Mouse (Mus musculus): ENCODE results near the gene Man2a1.

Gene Man2a1

DNA sequence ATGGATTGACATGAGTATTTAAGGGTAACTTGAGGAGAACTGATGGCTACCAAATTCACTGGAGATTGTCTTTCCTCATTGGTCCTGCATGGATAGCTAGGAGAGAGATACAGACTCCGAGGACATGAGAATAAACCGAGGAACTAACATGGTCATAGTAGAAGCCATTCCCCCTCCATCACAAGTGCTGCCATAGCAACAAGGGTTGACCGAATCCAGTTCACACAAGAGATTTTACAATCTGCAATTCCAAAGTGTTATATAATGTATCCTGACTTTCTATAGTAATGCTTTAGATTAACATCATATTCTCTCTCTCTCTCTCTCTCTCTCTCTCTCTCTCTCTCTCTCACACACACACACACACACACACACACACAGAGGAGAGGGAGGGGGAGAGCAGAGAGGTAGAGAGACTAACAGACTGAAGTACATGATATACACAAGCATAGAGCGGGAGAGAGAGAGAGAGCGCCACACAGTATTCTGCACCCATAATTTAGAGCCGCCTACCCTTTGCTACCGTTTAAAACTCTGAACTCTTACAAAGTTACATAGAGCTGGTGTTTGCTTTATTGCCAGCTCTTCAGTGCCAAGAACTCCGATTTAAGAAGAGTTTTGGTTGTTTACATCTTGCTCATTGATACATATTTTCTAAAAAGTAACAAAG is 37.5 kb downstream of the Man2a1 start:
- DNase-seq = no peak

DNA sequence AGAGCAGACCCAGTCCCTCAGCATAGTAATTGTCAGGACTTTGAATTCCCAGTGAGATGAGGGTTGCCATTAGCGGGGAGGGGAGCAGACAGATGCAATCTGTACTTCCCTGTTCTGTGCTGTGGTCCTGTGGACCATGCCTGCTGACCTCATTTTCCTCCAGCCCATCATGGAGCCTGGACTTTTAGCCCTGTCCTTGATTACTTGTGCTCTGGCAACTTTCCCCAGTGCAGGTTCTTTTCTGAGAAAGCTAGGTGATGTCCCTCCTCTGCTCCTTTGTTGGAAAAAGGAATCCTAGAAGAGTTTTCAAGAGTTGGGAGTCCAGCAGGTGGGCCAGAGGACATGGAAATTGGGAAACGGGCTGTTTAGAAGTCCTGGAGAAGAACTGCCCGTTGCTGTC is 40.8 kb downstream of the Man2a1 start:
- DNase-seq = no peak

DNA sequence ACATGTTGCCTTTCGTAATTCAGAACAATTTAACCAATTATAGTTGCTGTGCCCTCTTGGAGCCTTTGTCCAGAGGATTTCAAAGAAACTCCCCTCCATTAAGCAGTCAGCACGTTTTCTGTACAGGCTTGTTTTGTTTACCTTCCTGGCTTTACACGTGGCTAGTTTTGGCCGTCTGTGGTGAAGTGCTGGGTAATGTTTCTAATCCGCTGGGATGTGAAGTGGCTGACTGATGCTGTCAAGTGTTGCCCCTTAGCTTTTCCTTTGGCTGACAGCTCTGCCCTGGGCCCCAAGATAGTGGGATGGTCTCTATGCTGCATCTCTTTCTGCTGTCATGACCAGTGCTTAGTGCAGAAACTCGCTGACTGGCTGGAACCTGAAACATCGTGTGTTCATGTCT is 43.1 kb downstream of the Man2a1 start:
- DNase-seq = no peak

DNA sequence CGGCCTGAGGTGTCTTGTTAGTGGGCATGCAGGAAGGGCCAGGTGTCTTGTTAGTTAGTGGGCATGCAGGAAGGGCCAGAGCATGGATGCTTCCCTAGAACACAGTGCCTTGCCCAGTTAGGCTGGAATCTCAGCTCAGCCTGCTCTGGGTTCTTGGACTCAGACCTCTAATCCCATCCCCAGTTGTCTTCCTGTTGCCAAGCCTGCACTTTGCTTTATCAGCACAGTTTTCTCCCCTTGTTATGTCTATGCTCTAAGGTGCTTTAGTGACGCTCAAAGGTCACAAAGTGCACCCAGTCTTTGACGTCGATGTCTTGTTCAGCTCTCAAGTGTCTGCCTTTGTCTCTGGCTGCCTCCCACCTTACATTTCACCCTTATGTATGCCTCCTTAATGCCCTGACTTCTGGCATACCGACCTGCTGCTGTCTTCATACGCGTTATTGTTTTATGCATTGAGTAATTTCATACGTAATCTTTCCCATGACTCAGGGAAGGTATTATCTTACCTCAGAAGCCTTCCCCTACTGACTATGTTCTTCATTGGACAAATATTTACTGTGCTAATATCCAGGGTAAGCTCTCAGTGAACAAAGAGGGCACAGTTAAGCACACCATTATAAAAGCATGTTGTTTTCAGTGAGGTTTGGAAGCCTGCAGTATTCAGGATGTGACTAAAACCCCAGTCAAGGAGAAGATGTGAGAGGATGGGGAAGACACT is 44.5 kb downstream of the Man2a1 start:
- no peak for DNase-seq

DNA sequence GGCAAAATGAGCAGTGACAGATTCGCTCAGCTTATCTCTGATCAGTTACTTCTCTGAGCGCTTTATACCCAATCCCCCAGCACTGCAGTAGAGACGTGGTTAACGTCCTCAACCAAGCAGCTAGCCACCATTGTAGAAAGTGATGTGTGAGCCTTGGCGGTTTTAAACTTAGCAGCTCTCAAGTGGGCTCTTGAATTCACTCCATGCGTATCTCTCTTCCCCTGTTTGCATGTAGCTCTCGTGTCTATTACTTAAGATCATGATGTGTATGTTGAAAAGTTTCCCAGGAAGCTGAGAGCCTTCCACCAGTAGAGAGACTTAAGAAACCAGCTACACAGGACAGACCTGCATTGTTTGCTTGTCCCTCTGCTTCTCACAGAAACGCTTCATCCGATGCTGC is 46.9 kb downstream of the Man2a1 start:
- DNase-seq = no peak

DNA sequence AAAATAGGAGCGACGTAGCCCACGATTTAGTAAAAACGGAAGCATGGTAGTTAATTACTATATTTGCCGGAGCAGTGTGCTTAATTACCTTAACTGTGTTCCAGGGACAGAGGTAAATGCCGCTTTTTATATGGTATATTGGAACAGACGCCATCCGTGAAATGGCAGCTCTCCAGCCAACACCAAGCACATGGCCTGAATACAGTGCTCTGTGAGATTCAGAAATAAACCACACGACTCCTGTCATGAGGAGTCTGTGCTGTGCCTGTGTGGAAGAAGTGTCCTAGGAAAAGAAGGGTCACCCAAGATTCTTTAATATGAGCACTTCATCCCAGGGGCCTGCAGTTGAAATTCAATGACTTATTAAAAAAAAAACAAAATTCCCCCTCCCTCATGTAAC is 50.2 kb downstream of the Man2a1 start:
- no peak for DNase-seq

DNA sequence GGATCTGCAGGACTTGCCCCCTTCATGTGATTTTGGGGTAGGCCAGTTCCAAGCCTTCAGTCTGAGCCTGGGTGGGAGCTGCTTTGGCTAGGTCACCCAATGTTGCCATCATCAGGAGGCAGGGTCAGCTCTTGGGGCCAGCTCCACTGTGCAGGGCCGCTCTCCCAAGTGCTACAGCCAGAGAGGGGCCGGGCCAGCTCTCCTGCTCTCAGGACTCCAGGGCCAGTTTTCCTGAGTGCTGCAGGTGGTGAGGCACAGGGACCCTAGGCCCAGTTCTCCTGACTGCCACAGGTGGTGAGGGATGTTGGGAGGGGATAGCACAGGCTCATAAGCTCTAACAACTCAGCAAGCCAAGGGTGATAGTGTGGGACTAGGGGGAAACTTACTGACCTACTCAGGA is 53.1 kb downstream of the Man2a1 start:
- DNase-seq = no peak

DNA sequence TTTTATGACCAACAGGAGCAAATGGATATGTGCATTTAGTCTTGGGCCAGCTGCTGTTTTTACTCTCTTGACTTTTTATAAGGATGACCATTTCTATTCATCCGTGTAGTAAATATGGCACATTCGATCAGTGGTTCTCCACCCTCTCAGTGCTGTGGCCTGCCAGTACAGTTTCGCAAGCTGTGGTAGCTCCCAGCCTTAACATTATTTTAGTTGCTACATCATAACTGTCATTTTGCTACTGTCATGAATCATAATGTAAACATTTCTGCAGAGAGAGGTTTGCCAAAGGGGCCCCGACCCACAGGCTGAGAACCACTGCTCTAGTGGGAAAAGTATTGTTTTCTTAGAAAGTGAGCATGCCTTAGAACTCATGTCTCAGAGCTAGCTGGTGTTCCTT is 59.1 kb downstream of the Man2a1 start:
- no peak for DNase-seq

DNA sequence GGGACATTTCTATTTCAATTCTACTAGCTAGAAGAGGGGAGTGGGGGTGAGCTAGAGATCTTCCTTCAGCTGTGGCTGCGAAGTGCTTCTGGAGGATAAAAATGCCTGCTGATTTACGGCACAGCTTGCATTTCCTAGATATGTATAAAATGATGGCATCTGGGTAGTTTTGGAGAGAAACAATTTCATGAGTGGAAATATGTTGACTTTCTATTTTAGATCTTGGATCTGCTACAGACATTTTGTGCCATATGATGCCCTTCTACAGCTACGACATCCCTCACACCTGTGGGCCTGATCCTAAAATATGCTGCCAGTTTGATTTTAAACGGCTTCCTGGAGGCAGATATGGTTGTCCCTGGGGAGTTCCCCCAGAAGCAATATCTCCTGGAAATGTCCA is 66.0 kb downstream of the Man2a1 start:
- no peak for DNase-seq

DNA sequence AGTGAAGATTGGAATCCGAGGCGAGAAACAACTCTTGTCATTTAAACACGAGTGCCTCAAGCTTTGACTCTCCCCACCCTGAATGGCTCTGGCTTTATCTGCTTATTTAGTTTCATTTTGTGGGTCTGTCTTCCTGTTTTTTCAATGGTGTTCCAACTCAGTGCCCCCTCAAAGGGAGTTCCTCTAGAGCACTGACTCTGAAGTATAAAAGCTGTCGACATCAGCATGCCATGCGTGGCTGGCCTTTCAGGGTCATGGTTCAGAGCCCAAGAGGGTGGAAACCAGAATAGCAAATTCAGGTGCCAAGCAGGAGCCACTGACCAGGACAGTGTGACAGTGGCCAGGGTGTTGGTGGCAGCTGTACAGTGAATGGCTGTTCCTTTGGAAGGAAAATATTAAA is 68.0 kb downstream of the Man2a1 start:
- DNase-seq = peak; percentile 73 to 78

DNA sequence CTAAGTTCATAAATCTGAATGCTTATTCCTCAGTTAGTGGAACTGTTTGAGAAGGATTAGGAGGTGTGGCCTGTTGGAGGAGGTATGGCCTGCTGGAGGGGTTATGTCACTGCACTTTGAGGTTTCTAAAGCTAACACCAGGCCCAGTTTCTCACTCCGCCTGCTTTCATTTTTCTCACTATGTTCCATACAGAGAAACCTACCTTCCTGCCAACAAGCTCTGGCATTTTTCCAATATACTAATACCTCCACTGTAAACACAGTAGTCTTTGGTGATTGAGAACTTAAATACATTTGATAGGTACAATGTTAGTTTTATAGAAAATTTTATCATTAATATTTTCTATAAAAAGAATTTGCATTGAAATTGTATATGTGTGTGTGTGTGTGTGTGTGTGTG is 73.9 kb downstream of the Man2a1 start:
- DNase-seq = peak; percentile 9 to 13

DNA sequence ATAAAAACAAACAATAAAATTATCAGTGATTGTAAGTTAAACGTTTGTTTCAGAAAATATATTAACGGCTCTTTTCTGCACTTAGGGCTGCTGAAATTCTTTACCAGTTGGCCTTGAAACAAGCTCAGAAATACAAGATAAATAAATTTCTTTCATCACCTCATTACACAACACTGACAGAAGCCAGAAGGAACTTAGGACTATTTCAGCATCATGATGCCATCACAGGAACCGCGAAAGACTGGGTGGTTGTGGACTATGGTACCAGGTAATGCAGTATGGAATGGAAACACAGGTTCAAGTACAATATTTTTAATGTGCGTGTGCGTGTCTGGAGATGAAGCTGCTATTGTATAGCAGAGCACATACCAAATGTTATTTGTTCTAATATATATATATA is 74.4 kb downstream of the Man2a1 start:
- no peak for DNase-seq

DNA sequence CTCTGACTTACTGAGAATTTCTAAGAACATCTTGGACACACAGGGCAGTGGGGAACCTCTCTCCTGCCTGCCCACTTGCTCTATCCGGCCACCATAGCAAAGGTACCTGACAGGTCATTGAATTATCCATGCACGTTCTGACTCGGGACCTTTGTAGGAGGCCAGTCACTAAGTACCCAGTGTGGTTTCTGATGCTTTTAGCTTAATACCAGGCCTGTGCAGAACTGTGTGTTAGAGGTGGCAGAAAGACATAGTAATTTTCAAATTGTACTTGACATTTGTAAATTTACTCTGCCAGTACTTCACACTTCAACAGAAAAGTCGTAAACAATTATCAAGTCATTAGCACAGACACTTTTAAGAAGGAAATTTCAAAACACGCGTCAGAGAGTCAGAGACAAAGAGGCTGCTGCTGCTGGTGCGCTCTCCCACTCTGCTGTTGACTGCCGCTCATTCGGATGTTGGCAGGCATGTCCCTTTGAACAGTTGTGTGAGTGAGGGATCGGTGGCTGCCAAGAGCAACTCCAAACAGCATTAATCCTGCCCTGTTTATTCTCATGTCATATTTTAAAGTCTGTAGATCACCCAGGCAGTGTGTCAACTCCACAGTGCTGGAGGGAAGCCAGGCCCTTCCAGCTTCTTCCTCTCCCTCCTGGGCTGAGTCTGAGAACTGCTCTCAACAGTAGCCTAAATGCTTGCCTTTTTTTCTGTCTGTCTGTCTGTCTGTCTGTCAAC is 76.4 kb downstream of the Man2a1 start:
- DNase-seq = no peak

DNA sequence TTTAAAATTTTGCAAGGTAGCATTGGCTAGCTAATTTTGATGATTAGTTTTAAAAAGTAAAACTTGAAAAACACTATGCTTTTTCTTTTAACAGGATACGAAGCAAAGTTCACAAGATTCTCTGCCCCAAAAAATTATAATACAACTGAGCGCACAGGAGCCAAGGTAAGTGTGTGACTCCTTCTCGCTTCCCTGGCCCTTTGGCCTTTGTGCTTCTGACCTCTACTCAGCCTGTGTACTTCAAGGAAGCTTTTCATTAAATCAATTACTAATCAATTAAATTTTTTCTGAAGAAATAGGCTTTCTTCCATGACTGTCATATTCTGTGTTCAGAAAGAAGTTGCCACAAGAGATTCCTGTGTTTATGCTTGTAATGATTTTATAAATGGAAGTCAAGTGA is 80.9 kb downstream of the Man2a1 start:
- DNase-seq = no peak

DNA sequence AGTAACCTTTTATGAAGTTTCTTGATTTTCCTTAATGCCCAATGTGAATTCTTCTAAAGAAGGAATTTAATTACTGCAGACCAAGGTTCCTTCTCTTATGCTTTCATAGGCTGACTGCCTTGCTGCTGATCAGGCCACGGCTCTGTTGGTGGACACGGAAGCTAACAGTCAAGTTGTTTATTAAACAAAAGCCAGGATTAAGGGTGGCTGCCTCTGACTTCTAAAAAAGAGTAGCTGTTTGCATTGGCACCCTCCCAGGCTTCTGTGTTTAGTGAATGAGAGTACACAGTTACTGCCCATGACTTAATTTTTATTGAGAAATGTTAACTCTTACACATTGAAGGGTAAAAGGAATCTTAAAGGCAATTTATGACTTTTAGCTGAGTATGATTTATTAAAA is 81.4 kb downstream of the Man2a1 start:
- no peak for DNase-seq

DNA sequence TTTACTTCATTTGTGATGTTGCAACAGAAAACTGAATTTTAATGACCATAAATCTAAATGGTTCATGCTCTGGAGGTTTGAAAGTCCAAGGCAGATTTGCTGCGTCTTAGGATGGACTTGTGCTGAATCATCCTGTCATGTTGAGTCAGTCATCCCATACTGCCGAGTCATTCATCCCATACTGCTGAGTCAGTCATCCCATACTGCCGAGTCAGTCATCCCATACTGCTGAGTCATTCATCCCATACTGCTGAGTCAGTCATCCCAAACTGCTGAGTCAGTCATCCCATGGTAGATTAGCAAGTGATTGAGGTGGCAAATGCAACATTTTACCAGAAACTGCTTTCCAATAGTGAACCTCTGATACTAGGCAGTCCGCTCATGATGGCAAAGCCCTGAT is 83.6 kb downstream of the Man2a1 start:
- DNase-seq = no peak

DNA sequence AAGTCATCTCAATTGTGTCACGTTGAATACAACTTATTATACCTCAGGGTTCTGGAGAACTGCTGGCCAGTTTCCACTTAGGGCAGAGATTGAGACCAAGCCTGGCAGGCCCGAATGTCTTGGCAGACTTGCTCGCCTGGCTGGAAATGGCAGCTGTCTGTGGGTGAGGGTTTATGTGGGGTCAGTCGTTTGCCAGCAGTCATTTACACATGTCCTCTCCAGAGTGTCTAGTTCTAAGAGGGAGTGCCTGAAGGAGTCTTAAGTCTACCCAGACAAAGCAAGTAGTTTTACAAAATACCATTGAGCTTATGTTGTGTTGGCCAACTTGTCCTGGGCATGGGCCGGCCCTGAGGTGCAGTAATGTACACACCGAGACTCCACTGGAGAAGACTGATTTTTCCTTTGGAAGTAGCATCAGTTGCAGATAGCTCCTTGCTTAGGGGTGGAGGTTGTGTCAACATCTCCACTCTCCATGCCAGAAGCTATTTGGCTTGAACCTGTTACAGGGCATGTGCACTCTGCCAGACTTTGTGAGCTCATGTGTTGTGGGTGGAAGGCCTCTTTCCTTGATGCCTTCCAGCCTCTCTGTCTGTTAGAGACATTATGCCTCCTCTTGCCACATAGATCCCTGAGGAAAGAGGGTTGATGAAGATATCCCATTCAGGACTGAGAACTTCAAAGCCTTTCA is 84.8 kb downstream of the Man2a1 start:
- DNase-seq = no peak

DNA sequence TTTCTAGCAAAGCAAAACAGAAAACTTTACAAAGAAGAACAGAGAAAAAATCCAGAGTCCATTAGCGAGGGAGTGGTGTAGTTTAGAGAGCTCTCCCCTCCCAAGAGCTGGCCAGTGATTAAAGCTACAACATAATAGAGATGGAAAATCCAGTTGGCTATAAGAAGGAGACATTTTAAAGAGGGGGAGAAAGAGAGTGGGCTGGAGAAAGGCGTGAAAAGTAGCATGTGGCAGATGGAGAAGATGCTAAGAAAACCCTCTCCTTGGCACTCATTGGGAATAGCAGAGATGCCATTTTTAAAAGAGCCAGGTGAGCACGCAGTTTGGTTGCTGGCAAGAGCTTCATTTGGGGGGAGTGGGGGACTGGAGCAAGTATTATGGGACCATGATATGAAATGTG is 89.1 kb downstream of the Man2a1 start:
- DNase-seq = no peak

DNA sequence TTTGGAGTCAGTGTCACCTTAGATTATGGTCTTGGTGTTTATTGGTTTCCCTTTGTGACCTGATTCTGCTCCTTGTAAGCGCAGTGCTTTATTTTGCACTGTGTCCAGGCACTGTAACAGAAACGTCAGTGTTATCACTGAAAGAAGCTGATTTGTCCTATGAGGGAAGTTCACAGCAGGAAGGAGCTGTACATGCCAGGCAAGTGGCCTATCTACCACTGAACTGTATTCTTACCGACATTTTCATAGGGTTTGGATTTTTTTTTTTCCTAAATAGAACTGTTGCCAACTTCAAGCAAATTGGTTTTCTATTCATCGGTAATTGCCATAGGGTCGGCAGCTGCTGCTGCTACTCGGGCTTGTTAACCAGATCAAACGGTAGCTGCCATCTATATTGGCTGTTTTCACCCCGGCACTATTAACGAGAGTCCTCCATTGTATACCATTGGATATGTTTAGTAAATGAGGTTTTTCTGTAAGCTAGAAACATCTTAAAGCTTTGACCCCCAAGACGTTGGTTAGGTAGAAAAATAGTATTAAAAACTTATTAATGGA is 96.8 kb downstream of the Man2a1 start:
- DNase-seq = no peak

DNA sequence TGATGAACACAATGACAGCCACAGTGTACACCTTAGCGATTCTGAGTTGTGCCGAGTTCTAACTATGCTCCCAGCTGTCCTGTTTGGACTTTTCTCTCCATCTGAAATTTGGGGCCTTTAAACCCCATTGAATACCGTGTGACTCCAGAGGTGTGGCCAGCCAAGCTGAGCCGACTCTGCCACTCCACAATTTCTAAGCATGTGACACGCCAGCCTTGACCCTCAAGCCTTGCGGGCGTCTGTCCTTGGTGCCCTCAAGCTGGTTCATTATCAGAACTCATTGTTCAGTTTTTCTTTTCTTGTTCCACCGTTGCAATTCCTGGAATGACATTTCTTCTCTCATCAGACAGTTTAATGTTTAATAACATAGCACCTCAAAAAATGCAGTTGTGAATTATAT is 98.0 kb downstream of the Man2a1 start:
- no peak for DNase-seq

DNA sequence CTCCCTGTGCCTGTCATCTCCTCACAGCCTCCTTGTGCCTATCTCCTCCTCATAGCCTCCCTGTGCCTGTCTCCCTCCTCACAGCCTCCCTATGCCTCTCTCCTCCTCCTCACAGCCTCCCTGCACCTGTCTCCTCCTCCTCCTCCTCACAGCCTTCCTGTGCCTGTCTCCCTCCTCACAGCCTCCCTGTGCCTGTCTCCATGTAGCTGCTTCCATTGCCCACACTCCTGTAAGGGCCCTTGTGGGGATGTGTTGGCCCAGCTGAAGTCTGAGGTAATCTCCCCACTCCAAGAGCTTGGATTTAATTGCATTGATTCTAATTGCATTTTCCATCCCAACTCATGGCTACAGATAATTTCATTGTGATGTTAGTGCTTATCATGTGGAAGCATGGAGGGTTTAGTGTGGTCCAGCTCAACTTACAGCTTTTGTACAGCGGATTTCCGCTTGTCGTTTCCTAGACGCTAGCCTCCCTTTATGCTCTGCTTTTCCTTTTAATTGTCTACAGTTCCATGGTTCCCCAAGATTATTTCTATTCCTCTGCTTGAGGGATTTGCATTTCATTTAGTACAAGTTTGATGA is 103.2 kb downstream of the Man2a1 start:
- no peak for DNase-seq

DNA sequence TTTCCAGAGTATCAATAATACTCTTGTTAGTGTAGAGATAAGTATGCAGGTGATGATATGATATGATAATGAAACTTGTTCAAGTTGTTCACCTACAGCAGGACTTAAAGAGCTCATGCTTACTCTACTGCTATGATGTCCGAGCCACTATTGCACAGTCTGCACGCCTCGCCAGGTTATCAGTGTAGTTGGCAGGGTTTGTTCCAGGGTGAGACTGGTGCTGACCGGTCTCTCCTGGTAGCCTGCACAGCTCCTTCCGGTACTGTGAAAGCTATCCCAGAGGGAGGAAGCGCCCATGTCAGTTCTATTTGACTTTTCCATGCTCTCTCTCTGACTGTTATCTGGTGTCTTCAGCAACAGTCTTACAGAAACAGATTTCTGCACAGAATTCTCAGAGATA is 107.0 kb downstream of the Man2a1 start:
- DNase-seq = no peak

DNA sequence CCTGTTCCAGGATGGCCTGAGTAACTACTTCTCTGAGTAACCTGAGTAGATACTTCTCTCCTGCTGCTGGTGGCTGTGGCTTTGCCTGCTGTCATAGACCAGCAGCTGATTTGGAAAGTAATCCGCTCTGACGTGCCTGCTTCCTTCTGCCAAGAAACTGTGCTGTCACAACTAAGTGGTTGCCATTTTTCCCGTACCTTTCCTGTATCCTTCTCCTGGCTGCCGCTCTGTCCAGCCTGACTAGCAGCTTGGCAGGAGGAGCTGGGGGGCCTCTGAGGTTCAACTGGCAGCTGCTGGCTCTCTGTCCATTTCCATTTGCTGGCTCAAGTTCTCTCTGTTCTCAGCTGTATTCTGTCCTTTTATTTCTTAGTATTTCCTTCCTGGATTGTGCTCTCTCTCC is 115.8 kb downstream of the Man2a1 start:
- DNase-seq = no peak
